Mouse (Mus musculus): Measurements from ENCODE around the gene Slain1. TPM values are rescaled to one million over a fixed set of nuclear protein-coding genes. Genes with fewer than 3 reads are reported as not detected.

Gene Slain1
- polyA plus RNA-seq, 1 experiment from 2014 or later, result 2.1 TPM

DNA sequence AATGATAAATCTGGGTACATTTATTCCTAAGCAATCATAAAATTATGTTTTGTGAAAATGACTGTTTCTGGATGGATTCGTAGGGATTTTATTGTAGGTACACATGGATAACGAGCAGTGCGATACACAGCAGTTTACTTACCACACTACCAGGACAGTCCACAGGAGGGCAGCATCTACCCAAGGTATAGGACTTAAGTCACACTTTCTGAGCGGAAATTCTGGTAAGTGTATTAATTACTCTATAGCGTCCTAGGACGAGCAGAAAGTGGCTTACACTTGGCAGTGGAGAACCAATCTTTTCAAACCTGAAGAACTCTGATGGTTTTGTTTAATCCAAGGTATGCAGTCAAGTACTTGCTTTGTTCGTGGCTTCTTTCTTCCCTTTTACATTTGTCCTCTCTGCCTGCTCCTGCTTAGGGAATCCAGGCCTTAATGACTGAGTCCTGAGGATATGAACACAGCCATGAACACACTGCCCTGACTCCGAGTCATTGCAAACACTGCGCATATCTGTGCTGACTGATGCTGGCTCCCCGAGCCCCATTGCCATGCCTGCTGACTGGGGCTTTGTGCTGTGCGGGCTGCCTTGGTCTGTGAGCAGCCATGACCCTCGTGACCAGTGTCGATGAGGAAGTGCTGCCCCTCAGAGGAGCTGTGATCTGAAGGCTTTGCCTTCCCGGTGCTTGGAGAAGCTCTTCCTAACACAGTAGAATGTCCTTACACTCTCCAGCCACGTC lies 69.0 kb downstream of the Slain1 start:
- no peak overlapping the region for H3K27ac ChIP-seq (replicated peaks; ENCODE audit: low read depth, low read length)
- peak overlapping the region; percentile 37; the same call in 1 of the 2 replicates for H3K9ac ChIP-seq (ENCODE audit: low read length)
- whole genome bisulfite sequencing, result 25% methylated on average over 15 of the region's 15 CpGs

DNA sequence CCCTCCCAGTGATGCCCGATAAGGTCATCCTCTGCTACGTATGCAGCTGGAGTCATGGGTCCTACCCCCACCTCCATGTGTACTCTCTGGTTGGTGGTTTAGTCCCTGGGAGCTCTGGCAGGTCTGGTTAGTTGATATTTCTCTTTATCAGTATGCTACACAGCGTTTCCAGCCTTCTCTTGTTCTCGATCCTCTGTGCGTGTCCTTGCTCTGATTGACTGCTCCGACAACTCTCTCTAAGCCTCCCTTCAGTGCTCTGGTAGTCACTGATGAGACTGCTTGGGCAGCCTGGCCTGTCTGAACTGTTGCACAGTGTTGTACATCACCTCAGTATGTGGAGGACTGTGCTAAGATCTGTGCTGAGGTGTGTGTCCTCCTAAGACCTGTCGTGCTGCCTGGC lies 70.1 kb downstream of the Slain1 start:
- no peaks in the 10 kb centered on the region for H3K4me1 ChIP-seq (ENCODE audit: control insufficient read depth, insufficient read depth, low read length)
- 0 out of 2 replicates have a peak, but pooled peaks have one; percentile 28 for ATAC-seq (ENCODE audit: insufficient number of reproducible peaks, low FRiP score, low TSS enrichment, low read depth)
- 85% methylated on average over 7 of the region's 7 CpGs for WGBS
- no peaks in the 10 kb centered on the region for H3K9me3 ChIP-seq (ENCODE audit: control insufficient read depth, low read length)
- H3K4me3 ChIP-seq (ENCODE audit: low read depth, low read length), result no peak overlapping the region
- H3K27me3 ChIP-seq (ENCODE audit: control insufficient read depth, insufficient read depth, low read length), result no peaks in the 10 kb centered on the region
- H3K27ac ChIP-seq (replicated peaks; ENCODE audit: low read depth, low read length), result no peak overlapping the region
- no peak for DNase-seq (ENCODE audit: low spot score)
- no peak overlapping the region for H3K9ac ChIP-seq (ENCODE audit: low read length)
- no peaks in the 10 kb centered on the region for H3K36me3 ChIP-seq (ENCODE audit: control insufficient read depth, insufficient read depth, low read length)
- H3K4me2 ChIP-seq (ENCODE audit: low read depth, severe bottlenecking), result no peak overlapping the region

More for the DNA sequence above, 69.0 kb downstream of the Slain1 start:
- DNase-seq (ENCODE audit: low spot score) (peak; percentile 93), ATAC-seq (ENCODE audit: insufficient number of reproducible peaks, low FRiP score, low TSS enrichment, low read depth) (peak; percentile 74; the same call in 1 of the 2 replicates)
- H3K4me1 ChIP-seq (ENCODE audit: control insufficient read depth, insufficient read depth, low read length), result no peaks in the 10 kb centered on the region
- no peaks in the 10 kb centered on the region for H3K36me3 ChIP-seq (ENCODE audit: control insufficient read depth, insufficient read depth, low read length)
- H3K4me3 ChIP-seq (ENCODE audit: low read depth, low read length), result no peak overlapping the region
- H3K27me3 ChIP-seq (ENCODE audit: control insufficient read depth, insufficient read depth, low read length), result no peaks in the 10 kb centered on the region
- no peaks in the 10 kb centered on the region for H3K9me3 ChIP-seq (ENCODE audit: control insufficient read depth, low read length)
- peak overlapping the region; percentile 37 for H3K4me2 ChIP-seq (ENCODE audit: low read depth, severe bottlenecking)

DNA sequence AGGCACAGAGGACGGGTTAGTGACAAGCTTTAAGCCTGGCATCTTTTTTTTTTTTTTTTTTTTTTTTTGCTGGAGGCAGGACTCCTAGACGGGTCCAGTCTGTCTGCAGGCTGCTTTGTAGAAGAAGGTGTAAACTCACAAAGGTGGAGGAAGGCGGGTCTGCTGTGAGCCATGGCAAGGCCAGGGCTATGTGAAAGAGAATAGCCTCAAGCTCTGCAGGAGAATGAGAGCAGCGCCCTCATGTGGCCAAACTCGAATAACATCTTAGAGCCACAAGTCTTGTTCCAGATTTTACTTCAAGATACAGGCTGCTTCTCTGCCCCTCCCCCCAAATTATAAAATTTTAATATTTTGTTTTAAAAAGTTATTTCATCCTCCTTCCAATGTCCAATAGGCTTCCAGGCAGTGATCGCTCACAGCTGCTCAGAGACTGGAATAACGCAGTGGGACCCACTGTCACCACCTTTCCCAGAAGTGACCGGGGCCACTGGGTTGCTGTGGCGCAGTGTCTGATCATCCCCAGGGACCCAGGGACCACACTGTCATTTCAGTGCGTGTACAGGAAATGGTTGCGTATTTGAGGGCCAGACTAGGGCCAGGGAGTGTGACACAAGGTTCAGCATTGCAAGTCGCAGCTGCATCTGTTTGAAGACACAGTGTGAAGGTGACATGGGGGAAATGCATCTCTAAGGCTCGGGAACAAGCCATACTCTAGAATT lies 70.8 kb downstream of the Slain1 start:
- ATAC-seq (ENCODE audit: insufficient number of reproducible peaks, low FRiP score, low TSS enrichment, low read depth) (0 out of 2 replicates have a peak, but pooled peaks have one; percentile 13), DNase-seq (ENCODE audit: low spot score) (peak; percentile 82)
- Histone ChIP-seq H3K9ac (ENCODE audit: low read length) (no peak overlapping the region), H3K4me1 (ENCODE audit: control insufficient read depth, insufficient read depth, low read length) (no peaks in the 10 kb centered on the region), H3K27me3 (ENCODE audit: control insufficient read depth, insufficient read depth, low read length) (no peaks in the 10 kb centered on the region), H3K36me3 (ENCODE audit: control insufficient read depth, insufficient read depth, low read length) (no peaks in the 10 kb centered on the region), H3K27ac (replicated peaks; ENCODE audit: low read depth, low read length) (no peak overlapping the region), H3K4me2 (ENCODE audit: low read depth, severe bottlenecking) (no peak overlapping the region), H3K4me3 (ENCODE audit: low read depth, low read length) (no peak overlapping the region), H3K9me3 (ENCODE audit: control insufficient read depth, low read length) (no peaks in the 10 kb centered on the region)
- 56% methylated on average over 13 of the region's 13 CpGs for WGBS

DNA sequence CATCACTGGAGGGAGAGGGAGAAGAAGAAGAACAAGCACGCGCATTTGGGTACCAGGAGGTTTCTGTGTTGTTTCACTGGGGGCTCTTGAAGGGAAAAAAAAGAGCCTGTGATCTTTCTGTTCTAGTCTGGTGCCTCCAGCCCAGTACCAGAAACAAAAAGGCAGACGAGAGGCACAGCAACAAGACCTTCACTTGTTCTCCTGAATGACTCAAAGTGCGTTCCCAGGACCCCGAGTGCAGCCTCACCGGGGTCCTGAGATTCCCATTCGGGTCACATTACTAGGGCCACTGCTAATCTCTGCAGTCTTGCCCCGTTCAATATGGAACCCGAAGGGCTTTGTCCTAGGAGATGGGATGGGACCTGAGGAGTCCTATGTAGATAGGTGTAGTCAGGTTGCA lies 73.3 kb downstream of the Slain1 start:
- WGBS, result 95% methylated on average over 9 of the region's 9 CpGs

DNA sequence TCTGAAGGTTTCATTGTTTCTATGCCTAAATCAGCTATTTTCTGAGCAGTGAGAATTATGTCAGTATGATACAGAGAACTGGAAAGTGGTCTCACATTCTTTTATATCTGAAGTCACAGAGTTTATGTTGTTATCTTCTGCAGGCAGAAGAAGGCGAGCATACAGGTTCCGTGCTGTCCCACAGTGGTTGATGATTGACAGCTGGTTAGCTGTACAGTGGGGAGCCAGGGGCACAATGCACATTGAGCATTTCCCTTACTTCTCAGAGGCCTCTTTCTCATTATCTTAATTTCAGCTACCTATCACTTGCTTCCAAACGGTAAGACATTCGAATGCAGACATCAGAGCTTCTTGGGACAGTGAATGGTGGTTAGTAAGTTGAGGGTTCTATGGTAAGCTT lies 73.8 kb downstream of the Slain1 start:
- H3K27ac ChIP-seq (replicated peaks; ENCODE audit: low read depth, low read length), result no peak overlapping the region
- H3K27me3 ChIP-seq (ENCODE audit: control insufficient read depth, insufficient read depth, low read length), result no peaks in the 10 kb centered on the region
- no peak overlapping the region for H3K4me3 ChIP-seq (ENCODE audit: low read depth, low read length)
- WGBS, result 89% methylated on average over 4 of the region's 4 CpGs
- no peaks in the 10 kb centered on the region for H3K9me3 ChIP-seq (ENCODE audit: control insufficient read depth, low read length)
- no peaks in the 10 kb centered on the region for H3K36me3 ChIP-seq (ENCODE audit: control insufficient read depth, insufficient read depth, low read length)
- H3K9ac ChIP-seq (ENCODE audit: low read length), result no peak overlapping the region
- ATAC-seq (ENCODE audit: insufficient number of reproducible peaks, low FRiP score, low TSS enrichment, low read depth) (no peak), DNase-seq (ENCODE audit: low spot score) (no peak)
- no peaks in the 10 kb centered on the region for H3K4me1 ChIP-seq (ENCODE audit: control insufficient read depth, insufficient read depth, low read length)
- H3K4me2 ChIP-seq (ENCODE audit: low read depth, severe bottlenecking), result no peak overlapping the region

More for the DNA sequence above, 73.3 kb downstream of the Slain1 start:
- Histone ChIP-seq H3K4me1 (ENCODE audit: control insufficient read depth, insufficient read depth, low read length) (no peaks in the 10 kb centered on the region), H3K27me3 (ENCODE audit: control insufficient read depth, insufficient read depth, low read length) (no peaks in the 10 kb centered on the region), H3K4me3 (ENCODE audit: low read depth, low read length) (no peak overlapping the region), H3K4me2 (ENCODE audit: low read depth, severe bottlenecking) (no peak overlapping the region), H3K9ac (ENCODE audit: low read length) (no peak overlapping the region), H3K9me3 (ENCODE audit: control insufficient read depth, low read length) (no peaks in the 10 kb centered on the region), H3K36me3 (ENCODE audit: control insufficient read depth, insufficient read depth, low read length) (no peaks in the 10 kb centered on the region), H3K27ac (replicated peaks; ENCODE audit: low read depth, low read length) (no peak overlapping the region)
- DNase-seq (ENCODE audit: low spot score) (no peak), ATAC-seq (ENCODE audit: insufficient number of reproducible peaks, low FRiP score, low TSS enrichment, low read depth) (no peak)

DNA sequence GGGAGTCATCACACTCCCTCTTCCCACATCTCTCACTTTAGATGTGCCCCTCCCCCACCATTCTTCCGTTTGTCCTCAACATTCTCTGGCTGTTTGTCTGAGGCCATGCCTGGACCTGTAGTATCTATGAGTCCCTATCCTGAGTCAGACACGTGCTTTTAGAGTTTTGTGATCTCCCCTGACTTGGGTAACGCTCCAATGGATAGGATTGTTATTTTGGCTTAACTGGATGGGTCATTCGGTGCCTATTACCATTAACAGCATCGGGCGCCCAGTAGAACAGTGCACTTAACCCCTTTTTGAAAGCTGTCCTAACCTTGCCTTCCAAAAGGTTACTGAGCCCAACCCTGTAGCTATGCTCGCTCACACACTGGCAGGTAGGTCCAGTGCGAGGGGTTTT lies 78.5 kb downstream of the Slain1 start:
- 86% methylated on average over 8 of the region's 8 CpGs for WGBS

DNA sequence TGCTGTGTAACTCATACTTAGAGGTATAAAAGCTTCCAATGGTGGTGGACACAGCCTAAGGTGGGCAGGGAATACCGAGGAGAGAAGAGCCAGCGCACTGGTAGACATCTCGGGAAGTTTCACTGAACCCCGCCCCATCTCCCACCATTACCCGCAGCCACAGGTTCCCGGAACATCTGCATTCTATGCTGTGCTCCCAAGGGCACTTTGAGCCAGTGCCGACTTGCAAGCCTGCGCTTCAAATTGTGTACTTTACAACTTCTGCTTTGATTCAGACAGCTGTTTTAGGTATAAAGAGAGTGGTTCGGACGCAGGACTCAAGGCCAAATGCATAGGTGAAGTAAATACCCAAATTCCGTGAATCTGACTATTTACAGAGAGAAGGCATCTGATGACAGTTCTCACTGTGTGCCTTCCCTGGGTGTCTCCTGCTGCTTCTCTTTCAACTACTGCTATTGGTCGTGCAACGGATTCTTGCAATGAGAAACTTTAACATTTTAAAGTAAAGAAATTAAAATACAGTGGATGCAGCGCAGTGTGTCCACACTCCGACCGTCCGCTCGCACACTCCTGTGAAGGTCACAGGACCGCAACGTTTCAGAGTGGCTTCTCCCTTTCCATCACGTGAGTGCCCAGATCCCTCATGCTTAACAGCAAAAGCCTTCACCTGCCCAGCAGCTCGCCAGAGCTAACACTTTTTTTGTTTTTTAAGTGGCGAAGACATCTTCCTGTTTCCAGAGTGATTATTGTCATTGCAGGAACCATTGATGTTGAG lies 79.1 kb downstream of the Slain1 start:
- Histone ChIP-seq H3K36me3 (ENCODE audit: control insufficient read depth, insufficient read depth, low read length) (no peaks in the 10 kb centered on the region), H3K4me2 (ENCODE audit: low read depth, severe bottlenecking) (no peak overlapping the region), H3K9ac (ENCODE audit: low read length) (no peak overlapping the region), H3K4me3 (ENCODE audit: low read depth, low read length) (no peak overlapping the region), H3K27me3 (ENCODE audit: control insufficient read depth, insufficient read depth, low read length) (no peaks in the 10 kb centered on the region), H3K9me3 (ENCODE audit: control insufficient read depth, low read length) (no peaks in the 10 kb centered on the region), H3K27ac (replicated peaks; ENCODE audit: low read depth, low read length) (no peak overlapping the region), H3K4me1 (ENCODE audit: control insufficient read depth, insufficient read depth, low read length) (no peaks in the 10 kb centered on the region)
- no peak for ATAC-seq (ENCODE audit: insufficient number of reproducible peaks, low FRiP score, low TSS enrichment, low read depth)
- DNase-seq (ENCODE audit: low spot score), result no peak
- 67% methylated on average over 23 of the region's 23 CpGs for WGBS

More for the DNA sequence above, 78.5 kb downstream of the Slain1 start:
- Histone ChIP-seq H3K9ac (ENCODE audit: low read length) (no peak overlapping the region), H3K9me3 (ENCODE audit: control insufficient read depth, low read length) (no peaks in the 10 kb centered on the region), H3K36me3 (ENCODE audit: control insufficient read depth, insufficient read depth, low read length) (no peaks in the 10 kb centered on the region), H3K4me3 (ENCODE audit: low read depth, low read length) (no peak overlapping the region), H3K27me3 (ENCODE audit: control insufficient read depth, insufficient read depth, low read length) (no peaks in the 10 kb centered on the region), H3K27ac (replicated peaks; ENCODE audit: low read depth, low read length) (no peak overlapping the region), H3K4me1 (ENCODE audit: control insufficient read depth, insufficient read depth, low read length) (no peaks in the 10 kb centered on the region), H3K4me2 (ENCODE audit: low read depth, severe bottlenecking) (no peak overlapping the region)
- no peak for ATAC-seq (ENCODE audit: insufficient number of reproducible peaks, low FRiP score, low TSS enrichment, low read depth)
- no peak for DNase-seq (ENCODE audit: low spot score)

DNA sequence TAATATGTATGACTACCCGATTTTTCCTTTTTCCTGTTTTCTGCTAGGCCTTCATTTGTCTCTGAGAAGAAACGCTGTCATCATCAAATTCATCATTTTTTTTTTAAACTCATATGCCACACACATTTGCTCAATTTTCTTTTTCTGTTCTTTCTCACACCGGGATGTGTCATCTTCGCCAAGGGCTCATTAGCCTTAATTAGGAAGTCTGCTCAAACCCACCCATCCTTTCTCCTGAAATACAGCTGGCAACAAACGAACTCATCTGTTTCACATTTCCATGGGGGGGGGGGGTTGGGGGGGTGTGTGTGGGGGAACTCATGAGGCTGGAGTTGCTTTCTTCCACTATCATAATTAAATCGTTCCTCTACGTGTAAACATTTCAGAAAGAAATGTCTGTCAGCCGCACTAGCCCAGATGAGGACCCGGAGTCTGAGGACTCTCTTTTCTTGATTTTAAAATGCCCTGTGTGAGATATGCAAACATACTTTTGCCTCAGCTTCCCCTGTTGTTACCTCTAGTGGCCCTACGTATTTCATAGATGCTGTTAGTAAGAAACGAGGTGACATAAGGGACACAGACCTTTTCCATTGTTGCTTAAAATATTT lies 79.8 kb downstream of the Slain1 start:
- no peak overlapping the region for H3K4me3 ChIP-seq (ENCODE audit: low read depth, low read length)
- no peak overlapping the region for H3K27ac ChIP-seq (replicated peaks; ENCODE audit: low read depth, low read length)
- WGBS, result 26% methylated on average over 11 of the region's 11 CpGs
- no peaks in the 10 kb centered on the region for H3K9me3 ChIP-seq (ENCODE audit: control insufficient read depth, low read length)
- DNase-seq (ENCODE audit: low spot score) (no peak), ATAC-seq (ENCODE audit: insufficient number of reproducible peaks, low FRiP score, low TSS enrichment, low read depth) (no peak)
- H3K36me3 ChIP-seq (ENCODE audit: control insufficient read depth, insufficient read depth, low read length), result no peaks in the 10 kb centered on the region
- H3K4me1 ChIP-seq (ENCODE audit: control insufficient read depth, insufficient read depth, low read length), result no peaks in the 10 kb centered on the region
- no peak overlapping the region for H3K9ac ChIP-seq (ENCODE audit: low read length)
- no peak overlapping the region for H3K4me2 ChIP-seq (ENCODE audit: low read depth, severe bottlenecking)
- no peaks in the 10 kb centered on the region for H3K27me3 ChIP-seq (ENCODE audit: control insufficient read depth, insufficient read depth, low read length)
